Mouse (Mus musculus) olfactory bulb, adult 2 months (tissue): ENCODE data around the gene Rims3. TPM values are rescaled to one million over a fixed set of nuclear protein-coding genes. Genes with fewer than 3 reads are reported as not detected.

ENCODE experiments used
- H3K27ac ChIP-seq: fragments of 200-500 bp; 2 replicates; pipeline ENCODE4 v1.5.1; 2012; ENCODE audit warnings: low read depth, low read length; ENCODE audit not compliant: insufficient read depth
- H3K4me1 ChIP-seq: fragments of 200-500 bp; 2 replicates; pipeline ENCODE4 v1.6.1; 2012; ENCODE audit warnings: low read length; ENCODE audit not compliant: control insufficient read depth, insufficient read depth
- H3K4me3 ChIP-seq: fragments of 200-500 bp; 2 replicates; pipeline ENCODE4 v1.5.1; 2012; ENCODE audit warnings: mild to moderate bottlenecking, low read depth, low read length, moderate library complexity; ENCODE audit not compliant: insufficient read depth
- CTCF ChIP-seq: fragments of 200-500 bp; IDR thresholded peaks from 2 replicates; pipeline ENCODE4 v1.5.1; 2012; ENCODE audit warnings: low read depth, mild to moderate bottlenecking, low read length, moderate library complexity; ENCODE audit not compliant: insufficient read depth
- POLR2A ChIP-seq: fragments of 200-500 bp; IDR thresholded peaks from 2 replicates; pipeline ENCODE4 v1.6.1; 2012; ENCODE audit warnings: mild to moderate bottlenecking, low read depth, low read length, moderate library complexity; ENCODE audit not compliant: insufficient read depth
- WGBS: fragments of 180-500 bp; shearing (Covaris S2); methylation state at CpG from one replicate; pipeline ENCODE4 v1.1.7; 2018; 5-methylcytosine and 5-hydroxymethylcytosine counted together
- polyA plus RNA-seq: library from polyadenylated mRNA; stranded (reverse); fragments of >200 nt; gene quantifications from 2 replicates; pipeline ENCODE4 v1.2.4, GENCODE M21; 2012; ENCODE audit warnings: low replicate concordance; ENCODE audit not compliant: missing spikeins, insufficient read depth, insufficient read length

Gene Rims3
- polyA plus RNA-seq, 1 experiment, result not detected

DNA sequence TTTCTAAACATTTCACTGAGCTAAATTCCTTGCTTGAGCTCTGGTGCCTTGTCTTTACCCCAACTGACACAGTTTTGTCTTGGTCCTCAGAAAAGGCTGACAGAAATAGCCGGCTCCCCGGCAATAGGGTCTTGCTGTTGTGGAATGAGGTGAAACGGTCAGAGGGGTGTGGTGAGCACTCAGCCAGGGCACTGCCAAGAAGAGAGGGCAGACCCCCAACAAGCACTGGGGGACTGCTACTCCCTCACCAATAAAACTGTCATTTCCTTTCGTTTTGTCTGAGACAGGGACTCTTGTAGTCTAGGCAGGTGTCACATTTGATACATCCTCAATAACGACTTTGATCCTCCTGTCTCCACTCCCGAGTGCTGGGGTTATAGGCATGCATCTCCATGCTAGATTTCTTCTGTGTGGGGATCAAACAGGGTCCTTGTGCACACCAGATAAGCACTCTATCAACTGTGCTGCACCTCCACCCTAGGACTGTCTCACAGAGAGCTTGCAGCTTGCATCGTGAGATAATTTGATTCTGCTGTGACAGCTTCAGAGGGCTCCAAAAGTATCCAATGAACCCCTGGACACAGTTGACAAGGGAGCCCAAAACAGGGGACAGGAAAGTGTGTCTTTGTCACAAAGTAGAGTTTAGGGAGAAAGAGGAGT is 10.1 kb upstream of the Rims3 start:
- Histone ChIP-seq H3K4me1 (peaks cover 7% of the 10 kb centered on the region), H3K27ac (no peak overlapping the region), H3K4me3 (no peak overlapping the region)
- TF ChIP-seq POLR2A (no peak), CTCF (no peak)
- WGBS, result 68% methylated on average over 7 of the region's 7 CpGs

DNA sequence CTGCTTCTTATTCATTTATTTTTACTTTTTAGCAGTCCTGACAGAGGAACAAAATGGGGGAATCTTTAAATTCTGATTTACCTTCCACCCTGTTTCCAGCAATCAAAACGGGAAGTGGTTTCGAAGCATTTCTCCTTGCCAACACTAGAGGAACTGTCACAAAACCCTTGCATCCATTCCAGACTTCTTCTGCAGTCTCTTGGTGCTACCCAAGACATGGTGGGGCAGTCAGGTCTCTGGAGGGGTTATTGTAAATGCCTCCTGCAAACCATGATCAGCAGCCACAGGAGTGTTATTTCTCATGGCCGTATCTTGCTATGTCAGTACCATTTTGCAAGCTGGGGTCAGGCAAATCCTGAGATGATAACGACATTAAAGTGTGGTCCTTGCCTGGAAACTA is 9.5 kb upstream of the Rims3 start:
- TF ChIP-seq CTCF (no peak), POLR2A (no peak)
- peaks cover 8% of the 10 kb centered on the region for H3K4me1 ChIP-seq
- no peak overlapping the region for H3K27ac ChIP-seq
- 80% methylated on average over 4 of the region's 4 CpGs for WGBS
- no peak overlapping the region for H3K4me3 ChIP-seq

DNA sequence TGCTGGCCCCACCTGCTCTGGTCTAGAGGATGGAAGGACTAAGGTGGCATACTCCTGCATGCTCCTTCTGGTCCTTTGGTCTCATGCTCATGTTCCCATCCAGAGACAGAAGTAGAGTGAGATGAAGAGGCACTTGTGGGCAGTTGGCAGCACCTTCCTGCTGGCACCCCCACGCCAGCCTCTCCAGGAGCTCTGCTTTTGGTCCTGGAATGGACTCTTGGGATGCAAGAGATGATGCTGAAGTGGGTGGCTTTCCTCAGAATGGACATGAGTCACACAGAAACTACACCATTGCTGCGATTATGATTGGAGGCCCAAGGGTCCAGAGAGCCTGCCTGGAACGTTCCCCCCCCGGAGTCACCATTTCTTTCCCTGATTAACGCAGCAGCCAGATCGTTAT is 5.7 kb upstream of the Rims3 start:
- no peak overlapping the region for H3K4me3 ChIP-seq
- 76% methylated on average over 6 of the region's 6 CpGs for WGBS
- peaks cover 9% of the 10 kb centered on the region for H3K4me1 ChIP-seq
- H3K27ac ChIP-seq, result no peak overlapping the region
- TF ChIP-seq CTCF (no peak), POLR2A (no peak)

DNA sequence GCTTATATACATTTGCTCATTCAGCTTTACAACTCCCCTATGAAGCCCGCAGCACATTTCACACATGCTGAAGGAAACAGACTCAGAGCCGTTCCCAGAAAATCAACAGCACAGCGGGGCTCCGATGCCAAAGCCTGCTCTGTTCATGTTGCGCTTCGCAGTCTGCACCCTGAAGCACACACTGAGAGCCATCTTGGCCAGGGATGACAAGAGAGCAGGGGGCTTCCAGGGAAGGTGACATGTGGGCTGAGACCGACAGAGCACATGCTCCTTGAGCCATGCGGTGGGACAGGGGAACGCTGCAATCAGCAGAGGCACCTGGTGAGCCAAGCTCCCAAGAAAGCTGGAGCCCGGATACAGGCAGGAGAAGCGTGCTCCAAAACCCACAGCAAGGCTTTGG is 5.2 kb upstream of the Rims3 start:
- peaks cover 9% of the 10 kb centered on the region for H3K4me1 ChIP-seq
- 41% methylated on average over 11 of the region's 11 CpGs for WGBS
- no peak overlapping the region for H3K27ac ChIP-seq
- H3K4me3 ChIP-seq, result no peak overlapping the region
- TF ChIP-seq CTCF, result no peak
- TF ChIP-seq POLR2A, result no peak

DNA sequence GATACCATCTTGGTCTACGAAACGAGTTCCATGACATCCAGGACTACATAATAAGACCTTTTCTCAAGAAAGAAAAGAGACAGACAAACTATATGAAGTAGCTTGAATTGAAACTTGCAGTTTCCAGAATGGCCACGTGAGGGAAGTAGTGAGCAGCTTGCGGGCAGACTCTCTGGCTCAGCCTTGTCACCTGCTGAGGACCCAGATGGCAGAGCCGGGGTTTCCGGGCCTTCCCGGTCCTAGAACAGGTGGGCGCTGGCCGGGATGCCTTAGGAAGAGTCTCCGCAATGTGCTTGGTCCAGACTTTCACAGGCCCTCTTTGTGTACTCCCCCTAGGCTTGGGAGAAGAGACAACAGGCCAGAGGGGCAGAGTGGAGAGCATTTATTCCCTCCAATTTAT is 3.7 kb upstream of the Rims3 start:
- no peak overlapping the region for H3K4me3 ChIP-seq
- no peak overlapping the region for H3K27ac ChIP-seq
- WGBS, result under 1% methylated on average over 10 of the region's 10 CpGs
- H3K4me1 ChIP-seq, result peaks cover 16% of the 10 kb centered on the region
- TF ChIP-seq CTCF, result peak; percentile 79
- TF ChIP-seq POLR2A, result no peak

DNA sequence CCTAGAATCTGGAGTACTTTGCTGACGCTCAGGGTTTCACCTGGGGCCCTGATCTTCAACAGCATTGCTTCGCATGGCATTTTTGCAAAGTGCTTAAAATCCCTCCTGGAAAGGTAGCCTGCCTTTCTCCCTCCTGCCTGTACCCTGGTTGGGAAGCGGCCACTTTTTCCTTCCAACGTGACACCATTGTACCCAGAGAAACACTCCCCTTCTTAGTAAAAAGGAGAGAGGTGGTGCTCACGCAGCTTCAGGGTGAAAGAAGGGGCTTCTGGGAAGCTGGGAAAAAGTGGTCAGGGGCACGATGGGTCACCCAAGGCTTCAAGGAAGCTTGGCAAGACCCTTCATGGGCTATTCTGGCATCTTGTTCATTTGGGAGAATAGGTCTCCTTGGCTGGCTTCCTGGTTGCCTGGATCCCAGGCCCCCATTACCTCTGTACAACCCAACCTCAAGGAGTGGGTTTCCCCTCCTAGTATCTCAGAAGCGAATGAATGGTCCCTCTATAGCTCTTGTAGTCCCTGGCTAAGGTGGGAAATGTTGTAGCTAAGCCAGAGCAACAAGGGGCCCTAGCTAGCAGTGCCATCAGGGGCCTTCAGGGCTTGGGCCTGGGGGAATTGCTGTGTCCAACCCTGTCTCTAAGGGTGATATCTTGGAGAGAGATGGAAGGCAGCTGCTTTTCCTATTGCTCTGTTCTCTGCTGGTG is 894 bp downstream of the Rims3 start:
- no peak for TF ChIP-seq CTCF
- no peak for TF ChIP-seq POLR2A
- 0 out of 2 replicates have a peak overlapping the region, but pooled peaks have one; percentile 16 for H3K27ac ChIP-seq
- WGBS, result 27% methylated on average over 7 of the region's 7 CpGs
- peaks cover 25% of the 10 kb centered on the region for H3K4me1 ChIP-seq
- peak overlapping the region; percentile 90 for H3K4me3 ChIP-seq

DNA sequence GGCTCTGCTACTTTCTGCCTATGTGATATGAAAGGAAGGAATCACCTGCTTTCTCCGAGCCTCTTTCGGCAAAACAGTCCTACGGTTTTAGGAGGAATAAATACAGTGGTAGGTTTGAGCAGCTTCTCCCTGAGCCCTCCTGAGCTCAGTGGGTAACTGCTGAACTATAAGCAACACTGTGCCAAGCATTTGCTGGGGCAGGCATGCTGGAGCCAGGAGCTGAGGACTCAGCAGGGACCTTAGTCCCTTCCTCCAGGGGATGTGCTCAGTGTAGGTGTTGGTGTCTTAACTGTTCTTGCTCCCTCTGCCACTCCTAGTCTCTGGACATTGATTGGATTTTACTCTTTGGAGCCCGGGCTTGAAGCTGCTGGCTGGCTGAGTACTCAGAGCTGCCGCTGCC is 1.8 kb downstream of the Rims3 start:
- TF ChIP-seq POLR2A (no peak), CTCF (no peak)
- H3K4me3 ChIP-seq, result peak overlapping the region; percentile 33
- WGBS, result 36% methylated on average over 5 of the region's 5 CpGs
- no peak overlapping the region for H3K27ac ChIP-seq
- H3K4me1 ChIP-seq, result peaks cover 24% of the 10 kb centered on the region

DNA sequence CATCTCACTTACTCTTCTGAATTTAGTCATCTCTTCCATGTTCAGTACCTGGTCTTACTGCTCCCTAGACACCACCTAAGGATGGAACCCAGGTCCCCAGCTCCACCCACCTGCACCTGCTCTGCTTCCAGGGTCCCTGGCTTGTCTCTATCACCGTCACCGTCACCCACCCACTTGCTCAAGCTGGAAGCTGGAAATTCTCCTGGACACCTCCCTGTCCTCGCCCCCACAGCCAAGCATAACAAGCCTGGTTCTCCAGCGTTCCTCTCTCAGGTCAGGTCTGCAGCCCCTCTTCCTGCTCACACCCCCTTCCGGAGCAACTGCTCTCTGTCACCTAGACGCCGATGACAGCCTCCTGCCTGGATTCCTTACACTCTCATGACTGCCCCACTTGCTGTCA is 5.2 kb downstream of the Rims3 start:
- Histone ChIP-seq H3K27ac (no peak overlapping the region), H3K4me1 (peaks cover 27% of the 10 kb centered on the region), H3K4me3 (no peak overlapping the region)
- no peak for TF ChIP-seq POLR2A
- TF ChIP-seq CTCF, result no peak
- WGBS, result 69% methylated on average over 7 of the region's 7 CpGs

DNA sequence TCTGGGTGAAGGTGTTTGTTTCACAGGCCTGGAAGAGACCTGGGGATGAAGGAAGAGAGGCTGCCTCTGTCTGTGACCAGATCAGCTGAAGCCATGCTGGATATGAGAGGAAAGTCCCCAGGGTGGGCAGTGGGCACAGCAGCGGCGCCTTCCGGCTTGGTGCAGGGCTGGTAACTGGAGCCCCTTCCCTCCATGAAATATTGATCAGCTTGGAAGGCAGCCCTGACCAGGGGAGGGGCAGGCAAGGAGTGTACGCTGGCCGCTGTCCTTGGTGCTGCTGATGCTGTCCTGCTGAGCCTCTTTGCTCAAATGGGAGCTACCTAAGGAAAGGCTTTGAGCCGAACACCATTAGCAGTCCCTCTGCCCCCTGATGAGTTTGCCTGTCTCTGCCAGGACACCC is 11.6 kb downstream of the Rims3 start:
- TF ChIP-seq POLR2A, result no peak
- no peak for TF ChIP-seq CTCF
- Histone ChIP-seq H3K27ac (no peak overlapping the region), H3K4me1 (peaks cover 24% of the 10 kb centered on the region), H3K4me3 (no peak overlapping the region)
- 58% methylated on average over 6 of the region's 6 CpGs for WGBS
